Comparison of ENCODE assay signal across 28 mouse cellular contexts in the genomic region with DNA sequence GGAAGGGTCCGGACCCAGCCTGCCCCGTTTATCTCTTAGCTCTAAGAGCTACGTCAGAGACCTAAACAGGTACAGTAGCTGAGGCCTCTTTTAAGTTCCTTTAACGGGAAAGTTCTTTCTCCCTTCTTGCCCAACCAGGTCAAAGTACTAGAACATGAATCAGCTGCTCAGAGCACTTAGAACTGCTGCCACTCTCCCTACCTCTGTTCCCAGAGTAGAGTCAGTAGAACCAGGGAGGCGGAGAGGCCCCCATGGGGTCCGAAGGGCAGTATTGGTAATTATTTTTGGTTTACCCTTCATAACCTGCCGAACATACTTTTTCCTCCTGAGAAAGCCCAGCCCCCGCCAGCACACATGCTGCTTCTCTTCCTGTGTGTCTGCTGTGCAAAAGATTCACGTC. TPM values are rescaled to one million over a fixed set of nuclear protein-coding genes. Genes with fewer than 3 reads are reported as not detected.
DNase-seq lines count a peak whose midpoint lies in the region; ATAC-seq and TF ChIP-seq lines count a peak whose summit lies in the region.
"Had no signal": no experiment of that assay in that cellular context is flagged by ENCODE, and none has a peak within 500 bp of the region (broad histone marks: within the 10 kb centered on the region; RNA-seq: fewer than 3 reads in every experiment).

No protein-coding gene starts in this region.

- DNase-seq in liver, adult 2 months (ENCODE audit: extremely low read depth, low read depth, low spot score) = peak; percentile 30
- DNase-seq in liver, embryonic 11.5 days (ENCODE audit: low spot score) = no peak
- no peak for DNase-seq in frontal cortex, postnatal 14 days (ENCODE audit: low spot score in 2 of 2)
- DNase-seq in spleen, postnatal 10 days (ENCODE audit: low spot score in 2 of 2) = no peak
- DNase-seq: adrenal gland, adult 2 months; adrenal gland, postnatal 10 days; adrenal gland, postnatal 25 days; cerebellum, adult 11 months; cerebellum, adult 18-20 months; cerebellum, adult 8-10 months; cerebellum, adult 9-11 months; cerebellum, postnatal 14 days; cerebellum, postnatal 36 days; embryo, embryonic 11 days had no signal

- ATAC-seq in liver, embryonic 11.5 days (replicated peaks; ENCODE audit: low FRiP score) = no peak
- ATAC-seq in intestine, embryonic 16.5 days = peak; percentile 95
- ATAC-seq: forebrain, embryonic 14.5 days; forebrain, embryonic 16.5 days had no signal

- no peak overlapping the region for H3K4me3 ChIP-seq in liver, adult 2 months (ENCODE audit: insufficient read depth, low read depth, low read length)
- H3K4me3 ChIP-seq in liver, embryonic 11.5 days (ENCODE audit: low read depth, low read length) = no peak overlapping the region
- no peak overlapping the region for H3K4me3 ChIP-seq in intestine, embryonic 16.5 days (ENCODE audit: low read length)
- H3K4me3 ChIP-seq: embryonic facial prominence, embryonic 13.5 days; embryonic facial prominence, embryonic 15.5 days; erythroblast, embryonic 14.5 days; forebrain, embryonic 10.5 days; forebrain, embryonic 12.5 days had no signal

- no peak overlapping the region for H3K4me2 ChIP-seq in liver, embryonic 11.5 days
- H3K4me2 ChIP-seq in intestine, embryonic 16.5 days (ENCODE audit: low read depth, low read length) = no peak overlapping the region
- H3K4me2 ChIP-seq: embryonic facial prominence, embryonic 13.5 days; embryonic facial prominence, embryonic 15.5 days; forebrain, embryonic 12.5 days had no signal

- no peaks in the 10 kb centered on the region for H3K4me1 ChIP-seq in liver, adult 2 months (ENCODE audit: control insufficient read depth, insufficient read depth, low read length)
- no peaks in the 10 kb centered on the region for H3K4me1 ChIP-seq in liver, embryonic 11.5 days (replicated peaks; ENCODE audit: control insufficient read depth, insufficient read depth, low read length)
- peaks cover 5% of the 10 kb centered on the region; the same call in 1 of the 2 replicates for H3K4me1 ChIP-seq in intestine, embryonic 16.5 days (ENCODE audit: control insufficient read depth, insufficient read depth, low read length)
- H3K4me1 ChIP-seq: embryonic facial prominence, embryonic 13.5 days; embryonic facial prominence, embryonic 15.5 days; forebrain, embryonic 10.5 days; forebrain, embryonic 12.5 days had no signal

- no peaks in the 10 kb centered on the region for H3K9me3 ChIP-seq in liver, embryonic 11.5 days (ENCODE audit: control insufficient read depth, low read length)
- no peaks in the 10 kb centered on the region for H3K9me3 ChIP-seq in intestine, embryonic 16.5 days (ENCODE audit: control insufficient read depth, low read length)
- H3K9me3 ChIP-seq: embryonic facial prominence, embryonic 13.5 days; embryonic facial prominence, embryonic 15.5 days; forebrain, embryonic 10.5 days; forebrain, embryonic 12.5 days had no signal

- WGBS in liver, adult 2 months = 80% methylated on average over 9 of the region's 9 CpGs
- WGBS in liver, embryonic 11.5 days = 91% methylated on average over 9 of the region's 9 CpGs
- 79% methylated on average over 9 of the region's 9 CpGs for WGBS in intestine, embryonic 16.5 days

- no peak for TF ChIP-seq POLR2A in liver, adult 2 months (IDR thresholded peaks at IDR 0.05; ENCODE audit: extremely low read depth, insufficient read depth, low read length)

- TF ChIP-seq CTCF in liver, adult 2 months (IDR thresholded peaks at IDR 0.05; ENCODE audit: low read depth, low read length) = no peak

- no peaks in the 10 kb centered on the region for H3K79me2 ChIP-seq in liver, adult 2 months (ENCODE audit: control insufficient read depth, insufficient read depth, low read length)

- H3K9ac ChIP-seq in liver, adult 2 months (ENCODE audit: low read depth, low read length) = no peak overlapping the region
- no peak overlapping the region for H3K9ac ChIP-seq in liver, embryonic 11.5 days (ENCODE audit: low read depth, low read length)
- H3K9ac ChIP-seq in intestine, embryonic 16.5 days (ENCODE audit: low read depth, low read length) = no peak overlapping the region
- H3K9ac ChIP-seq: embryonic facial prominence, embryonic 13.5 days; embryonic facial prominence, embryonic 15.5 days; forebrain, embryonic 12.5 days had no signal

- H3K27ac ChIP-seq in liver, adult 2 months (replicated peaks; ENCODE audit: insufficient read depth, low read depth, low read length) = no peak overlapping the region
- no peak overlapping the region for H3K27ac ChIP-seq in liver, embryonic 11.5 days (ENCODE audit: low read depth, low read length)
- H3K27ac ChIP-seq in intestine, embryonic 16.5 days (ENCODE audit: low read length) = peak overlapping the region; percentile 46
- H3K27ac ChIP-seq: embryonic facial prominence, embryonic 13.5 days; embryonic facial prominence, embryonic 15.5 days; forebrain, embryonic 10.5 days; forebrain, embryonic 12.5 days had no signal

- peaks cover 54% of the 10 kb centered on the region for H3K36me3 ChIP-seq in liver, adult 2 months (ENCODE audit: control insufficient read depth, insufficient read depth, low read length)
- H3K36me3 ChIP-seq in liver, embryonic 11.5 days (ENCODE audit: control insufficient read depth, insufficient read depth, low read length) = peaks cover 44% of the 10 kb centered on the region
- H3K36me3 ChIP-seq in intestine, embryonic 16.5 days (ENCODE audit: control insufficient read depth, insufficient read depth, low read length) = peaks cover 22% of the 10 kb centered on the region

- no peaks in the 10 kb centered on the region for H3K27me3 ChIP-seq in liver, adult 2 months (ENCODE audit: control insufficient read depth, insufficient read depth, low read length)
- no peaks in the 10 kb centered on the region for H3K27me3 ChIP-seq in liver, embryonic 11.5 days (replicated peaks; ENCODE audit: control insufficient read depth, insufficient read depth, low read length)
- H3K27me3 ChIP-seq in intestine, embryonic 16.5 days (replicated peaks; ENCODE audit: control insufficient read depth, insufficient read depth, low read length) = no peaks in the 10 kb centered on the region
- H3K27me3 ChIP-seq: embryonic facial prominence, embryonic 13.5 days; embryonic facial prominence, embryonic 15.5 days; forebrain, embryonic 12.5 days had no signal

RNA-seq across cellular contexts. Expression of gene Rusc1, which starts 15.7 kb away (rescaled TPM):
- total RNA-seq in liver, adult 2 months (2014; rRNA removed) = 4.0 and 4.8 TPM in 2 replicates
- 14.0 and 18.3 TPM in 2 replicates for polyA plus RNA-seq in liver, adult 2 months (2012; rRNA removed)
- 11.3 and 11.7 TPM in 2 replicates for polyA plus RNA-seq in liver, embryonic 11.5 days (2014; fragmentation: Nextera tagmentation; extraction: Ambion mirVana)
- polyA plus RNA-seq in intestine, embryonic 16.5 days (2015; fragmentation: Nextera tagmentation; extraction: Ambion mirVana) = 31.0 and 34.2 TPM in 2 replicates

RNA-seq across cellular contexts. Expression of gene Gm43738, which starts 23.5 kb away (rescaled TPM):
- total RNA-seq in liver, adult 2 months (2014; rRNA removed) = not detected in 2 replicates
- polyA plus RNA-seq in liver, adult 2 months (2012; rRNA removed) = 0.05 TPM in 1 of 2 replicates, not detected in the other
- 0.14 TPM in 1 of 2 replicates, not detected in the other for polyA plus RNA-seq in liver, embryonic 11.5 days (2014; fragmentation: Nextera tagmentation; extraction: Ambion mirVana)
- 0.09 TPM in 1 of 2 replicates, not detected in the other for polyA plus RNA-seq in intestine, embryonic 16.5 days (2015; fragmentation: Nextera tagmentation; extraction: Ambion mirVana)
- total RNA-seq: adrenal gland, adult 2 months; adrenal gland, postnatal 10 days; adrenal gland, postnatal 4 days; common myeloid progenitor, adult 5-6 weeks; ES-E14; MEL had no signal
- polyA plus RNA-seq: adrenal gland, adult 2 months; embryonic facial prominence, embryonic 11.5 days; embryonic facial prominence, embryonic 13.5 days; embryonic facial prominence, embryonic 15.5 days; erythroblast, embryonic 14.5 days; forebrain, embryonic 10.5 days; forebrain, embryonic 12.5 days; forebrain, embryonic 14.5 days; forebrain, embryonic 16.5 days had no signal

RNA-seq across cellular contexts. Expression of gene Fdps, which starts 24.4 kb away (rescaled TPM):
- total RNA-seq in liver, adult 2 months (2014; rRNA removed) = 467 and 510 TPM in 2 replicates
- 388 and 397 TPM in 2 replicates for polyA plus RNA-seq in liver, adult 2 months (2012; rRNA removed)
- 284 and 300 TPM in 2 replicates for polyA plus RNA-seq in liver, embryonic 11.5 days (2014; fragmentation: Nextera tagmentation; extraction: Ambion mirVana)
- 625 and 664 TPM in 2 replicates for polyA plus RNA-seq in intestine, embryonic 16.5 days (2015; fragmentation: Nextera tagmentation; extraction: Ambion mirVana)

RNA-seq across cellular contexts. Expression of gene Pklr, which starts 58.6 kb away (rescaled TPM):
- total RNA-seq in liver, adult 2 months (2014; rRNA removed) = 69.7 and 91.1 TPM in 2 replicates
- 387 and 512 TPM in 2 replicates for polyA plus RNA-seq in liver, adult 2 months (2012; rRNA removed)
- polyA plus RNA-seq in liver, embryonic 11.5 days (2014; fragmentation: Nextera tagmentation; extraction: Ambion mirVana) = 117 and 144 TPM in 2 replicates
- 148 and 174 TPM in 2 replicates for polyA plus RNA-seq in intestine, embryonic 16.5 days (2015; fragmentation: Nextera tagmentation; extraction: Ambion mirVana)
- total RNA-seq: adrenal gland, postnatal 25 days had no signal
- polyA plus RNA-seq: C2C12; embryonic facial prominence, embryonic 13.5 days had no signal
